Mouse (Mus musculus): ENCODE results near the gene Smyd3. TPM values are rescaled to one million over a fixed set of nuclear protein-coding genes. Genes with fewer than 3 reads are reported as not detected.

Smyd3 gene
- polyA plus RNA-seq, 1 experiment from 2014 or later: 5.8 TPM

DNA sequence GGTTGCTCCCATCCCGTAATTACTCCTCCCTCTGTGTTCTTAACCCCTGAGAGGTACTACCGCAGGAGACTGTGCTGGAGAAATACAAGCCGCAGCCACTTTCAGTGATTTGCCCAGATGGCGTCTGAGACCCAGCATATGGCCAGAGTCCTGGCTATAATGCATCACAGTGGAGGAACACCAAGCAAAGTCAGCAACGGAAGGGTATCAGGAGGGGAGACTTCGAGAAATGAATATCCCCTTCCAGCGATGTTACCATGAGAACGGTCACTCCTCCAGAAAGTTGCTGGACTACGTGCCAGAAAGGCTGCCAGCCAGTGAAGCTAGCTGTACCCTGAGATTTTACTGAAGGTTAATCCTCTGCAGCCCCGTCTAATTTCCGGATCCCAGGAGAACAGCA, 325.1 kb downstream of the Smyd3 start:
- H3K36me3 ChIP-seq (ENCODE audit: insufficient read depth, low read length): no peaks in the 10 kb centered on the region
- 91% methylated on average over 11 of the region's 11 CpGs for WGBS
- ATAC-seq: no peak
- H3K27ac ChIP-seq (ENCODE audit: low read length): no peak overlapping the region
- no peak overlapping the region for H3K4me3 ChIP-seq (ENCODE audit: low read depth, low read length)
- H3K9me3 ChIP-seq (ENCODE audit: low read length): no peaks in the 10 kb centered on the region
- no peak overlapping the region for H3K9ac ChIP-seq (replicated peaks; ENCODE audit: low read depth)
- H3K4me1 ChIP-seq (ENCODE audit: insufficient read depth, low read depth, low read length): peaks cover 5% of the 10 kb centered on the region; the same call in 1 of the 2 replicates
- TF ChIP-seq EP300 (IDR thresholded peaks at IDR 0.05) (no peak), CTCF (IDR thresholded peaks at IDR 0.05) (no peak)
- DNase-seq (ENCODE audit: low spot score): no peak
- no peak overlapping the region for H3K4me2 ChIP-seq (replicated peaks; ENCODE audit: low read depth, low read length)
- no peaks in the 10 kb centered on the region for H3K27me3 ChIP-seq (replicated peaks; ENCODE audit: insufficient read depth, low read length)

GRCm38 (mm10) chr1:179190837-179191236, 327.0 kb downstream of the Smyd3 start:
- Histone ChIP-seq H3K9ac (replicated peaks; ENCODE audit: low read depth) (no peak overlapping the region), H3K4me1 (ENCODE audit: insufficient read depth, low read depth, low read length) (peaks cover 5% of the 10 kb centered on the region; the same call in 1 of the 2 replicates), H3K36me3 (ENCODE audit: insufficient read depth, low read length) (no peaks in the 10 kb centered on the region), H3K9me3 (ENCODE audit: low read length) (no peaks in the 10 kb centered on the region), H3K27ac (ENCODE audit: low read length) (no peak overlapping the region), H3K4me2 (replicated peaks; ENCODE audit: low read depth, low read length) (no peak overlapping the region), H3K27me3 (replicated peaks; ENCODE audit: insufficient read depth, low read length) (no peaks in the 10 kb centered on the region), H3K4me3 (ENCODE audit: low read depth, low read length) (no peak overlapping the region)
- DNase-seq (ENCODE audit: low spot score): no peak
- no peak for ATAC-seq
- TF ChIP-seq EP300 (IDR thresholded peaks at IDR 0.05) (no peak), CTCF (IDR thresholded peaks at IDR 0.05) (no peak)
- 44% methylated on average over 2 of the region's 2 CpGs for WGBS

GRCm38 (mm10) chr1:179187171-179187570, 330.7 kb downstream of the Smyd3 start:
- DNase-seq (ENCODE audit: low spot score) (no peak), ATAC-seq (no peak)
- no peak overlapping the region for H3K4me2 ChIP-seq (replicated peaks; ENCODE audit: low read depth, low read length)
- H3K4me1 ChIP-seq (ENCODE audit: insufficient read depth, low read depth, low read length): peaks cover 5% of the 10 kb centered on the region; the same call in 1 of the 2 replicates
- no peak overlapping the region for H3K4me3 ChIP-seq (ENCODE audit: low read depth, low read length)
- no peak for TF ChIP-seq CTCF (IDR thresholded peaks at IDR 0.05)
- no peak for TF ChIP-seq EP300 (IDR thresholded peaks at IDR 0.05)
- no peak overlapping the region for H3K27ac ChIP-seq (ENCODE audit: low read length)
- H3K9ac ChIP-seq (replicated peaks; ENCODE audit: low read depth): no peak overlapping the region
- H3K27me3 ChIP-seq (replicated peaks; ENCODE audit: insufficient read depth, low read length): no peaks in the 10 kb centered on the region
- no peaks in the 10 kb centered on the region for H3K9me3 ChIP-seq (ENCODE audit: low read length)
- H3K36me3 ChIP-seq (ENCODE audit: insufficient read depth, low read length): no peaks in the 10 kb centered on the region
- 92% methylated on average over 3 of the region's 3 CpGs for WGBS

GRCm38 (mm10) chr1:179184631-179185030, 333.2 kb downstream of the Smyd3 start:
- TF ChIP-seq EP300 (IDR thresholded peaks at IDR 0.05): no peak
- no peak for TF ChIP-seq CTCF (IDR thresholded peaks at IDR 0.05)
- H3K4me1 ChIP-seq (ENCODE audit: insufficient read depth, low read depth, low read length): no peaks in the 10 kb centered on the region
- H3K27me3 ChIP-seq (replicated peaks; ENCODE audit: insufficient read depth, low read length): no peaks in the 10 kb centered on the region
- no peak overlapping the region for H3K9ac ChIP-seq (replicated peaks; ENCODE audit: low read depth)
- H3K4me3 ChIP-seq (ENCODE audit: low read depth, low read length): no peak overlapping the region
- no peak overlapping the region for H3K4me2 ChIP-seq (replicated peaks; ENCODE audit: low read depth, low read length)
- H3K36me3 ChIP-seq (ENCODE audit: insufficient read depth, low read length): no peaks in the 10 kb centered on the region
- DNase-seq (ENCODE audit: low spot score): no peak
- no peak for ATAC-seq
- no peaks in the 10 kb centered on the region for H3K9me3 ChIP-seq (ENCODE audit: low read length)
- H3K27ac ChIP-seq (ENCODE audit: low read length): no peak overlapping the region
- 84% methylated on average over 4 of the region's 4 CpGs for WGBS

- Histone ChIP-seq H3K36me3 (ENCODE audit: insufficient read depth, low read length) (no peaks in the 10 kb centered on the region), H3K4me3 (ENCODE audit: low read depth, low read length) (no peak overlapping the region), H3K27ac (ENCODE audit: low read length) (no peak overlapping the region), H3K4me2 (replicated peaks; ENCODE audit: low read depth, low read length) (no peak overlapping the region), H3K4me1 (ENCODE audit: insufficient read depth, low read depth, low read length) (no peaks in the 10 kb centered on the region), H3K9me3 (ENCODE audit: low read length) (no peaks in the 10 kb centered on the region), H3K9ac (replicated peaks; ENCODE audit: low read depth) (no peak overlapping the region), H3K27me3 (replicated peaks; ENCODE audit: insufficient read depth, low read length) (no peaks in the 10 kb centered on the region)
- WGBS: 79% methylated on average over 6 of the region's 6 CpGs
- DNase-seq (ENCODE audit: low spot score): no peak
- TF ChIP-seq EP300 (IDR thresholded peaks at IDR 0.05): no peak
- TF ChIP-seq CTCF (IDR thresholded peaks at IDR 0.05): no peak
- no peak for ATAC-seq
Measured at GRCm38 (mm10) chr1:179183499-179183898, 334.3 kb downstream of the Smyd3 start.

- H3K9ac ChIP-seq (replicated peaks; ENCODE audit: low read depth): no peak overlapping the region
- no peaks in the 10 kb centered on the region; the same call in 1 of the 2 replicates for H3K4me1 ChIP-seq (ENCODE audit: insufficient read depth, low read depth, low read length)
- no peak overlapping the region for H3K4me3 ChIP-seq (ENCODE audit: low read depth, low read length)
- ATAC-seq (no peak), DNase-seq (ENCODE audit: low spot score) (no peak)
- H3K9me3 ChIP-seq (ENCODE audit: low read length): no peaks in the 10 kb centered on the region
- H3K27ac ChIP-seq (ENCODE audit: low read length): no peak overlapping the region
- TF ChIP-seq CTCF (IDR thresholded peaks at IDR 0.05) (no peak), EP300 (IDR thresholded peaks at IDR 0.05) (no peak)
- no peaks in the 10 kb centered on the region for H3K27me3 ChIP-seq (replicated peaks; ENCODE audit: insufficient read depth, low read length)
- WGBS: 54% methylated on average over 3 of the region's 3 CpGs
- H3K36me3 ChIP-seq (ENCODE audit: insufficient read depth, low read length): no peaks in the 10 kb centered on the region
- H3K4me2 ChIP-seq (replicated peaks; ENCODE audit: low read depth, low read length): no peak overlapping the region
Measured at GRCm38 (mm10) chr1:179180546-179180945, 337.3 kb downstream of the Smyd3 start.
